Mouse (Mus musculus): ENCODE data around the gene Gjb6. TPM values are rescaled to one million over a fixed set of nuclear protein-coding genes. Genes with fewer than 3 reads are reported as not detected.

The Gjb6 gene
- polyA plus RNA-seq, 1 experiment from 2014 or later: 0.70 TPM

GRCm38 (mm10) chr14:57082863-57083262, 50.5 kb downstream of the Gjb6 start:
- 98% methylated on average over 1 of the region's 1 CpGs for WGBS
- ATAC-seq: no peak
- Histone ChIP-seq H3K4me2 (replicated peaks) (no peak overlapping the region), H3K36me3 (no peaks in the 10 kb centered on the region), H3K9ac (no peak overlapping the region), H3K27ac (no peak overlapping the region), H3K9me3 (no peaks in the 10 kb centered on the region), H3K27me3 (replicated peaks) (no peaks in the 10 kb centered on the region), H3K4me3 (replicated peaks) (no peak overlapping the region), H3K4me1 (replicated peaks) (peaks cover 11% of the 10 kb centered on the region; the same call in 1 of the 2 replicates)

- Histone ChIP-seq H3K4me1 (replicated peaks) (no peaks in the 10 kb centered on the region), H3K9me3 (no peaks in the 10 kb centered on the region)
- WGBS: 78% methylated on average over 6 of the region's 6 CpGs
Observed at GRCm38 (mm10) chr14:57075537-57075936, 57.9 kb downstream of the Gjb6 start.

More at GRCm38 (mm10) chr14:57075537-57075936, 57.9 kb downstream of the Gjb6 start:
- Histone ChIP-seq H3K27ac (no peak overlapping the region), H3K4me3 (replicated peaks) (no peak overlapping the region), H3K9ac (no peak overlapping the region), H3K27me3 (replicated peaks) (no peaks in the 10 kb centered on the region), H3K36me3 (no peaks in the 10 kb centered on the region), H3K4me2 (replicated peaks) (no peak overlapping the region)
- no peak for ATAC-seq

Other genes starting within 250 kb of the Gjb6 start
- 30.1 and 30.3 TPM in 2 replicates for gene Zmym2, start 247.0 kb downstream of the Gjb6 start, polyA plus RNA-seq (2015; fragmentation: Nextera tagmentation; extraction: Ambion mirVana)
- gene Gja3, start 75.5 kb downstream of the Gjb6 start, polyA plus RNA-seq (2015; fragmentation: Nextera tagmentation; extraction: Ambion mirVana): 0.06 and 0.19 TPM in 2 replicates
- gene Gjb2, start 28.9 kb downstream of the Gjb6 start, polyA plus RNA-seq (2015; fragmentation: Nextera tagmentation; extraction: Ambion mirVana): 5.6 and 6.5 TPM in 2 replicates
- gene Gm4491, start 17.7 kb downstream of the Gjb6 start, polyA plus RNA-seq (2015; fragmentation: Nextera tagmentation; extraction: Ambion mirVana): 0.09 TPM in 1 of 2 replicates, not detected in the other

All from intestine, embryonic 15.5 days (tissue).